Comparison of ENCODE assay signal across 27 mouse cellular contexts in genomic region chr8:54255434-54255833, GRCm38 (mm10).
DNase-seq lines count a peak whose midpoint lies in the region; ATAC-seq and TF ChIP-seq lines count a peak whose summit lies in the region.
"Had no signal": no experiment of that assay in that cellular context is flagged by ENCODE, and none has a peak within 500 bp of the region (broad histone marks: within the 10 kb centered on the region; RNA-seq: fewer than 3 reads in every experiment).

No protein-coding gene starts in this region.

- no peak overlapping the region for H3K27ac ChIP-seq in lung, postnatal 0 days (ENCODE audit: low read length)
- H3K27ac ChIP-seq: embryonic facial prominence, embryonic 13.5 days; embryonic facial prominence, embryonic 15.5 days; forebrain, embryonic 13.5 days; forebrain, embryonic 15.5 days had no signal

- no peak for TF ChIP-seq CTCF in lung, postnatal 0 days (IDR thresholded peaks at IDR 0.05)

- H3K27me3 ChIP-seq in lung, postnatal 0 days (replicated peaks; ENCODE audit: insufficient read depth, low read length): no peaks in the 10 kb centered on the region
- H3K27me3 ChIP-seq: CH12.LX; embryonic facial prominence, embryonic 13.5 days; embryonic facial prominence, embryonic 15.5 days; forebrain, embryonic 13.5 days; forebrain, embryonic 15.5 days; Patski had no signal

- H3K4me3 ChIP-seq in lung, postnatal 0 days (ENCODE audit: low read depth, low read length): no peak overlapping the region
- H3K4me3 ChIP-seq: embryonic facial prominence, embryonic 13.5 days; embryonic facial prominence, embryonic 15.5 days; erythroblast, embryonic 14.5 days; forebrain, embryonic 13.5 days; forebrain, embryonic 15.5 days had no signal

- H3K36me3 ChIP-seq in lung, postnatal 0 days (ENCODE audit: insufficient read depth, low read length): no peaks in the 10 kb centered on the region
- H3K36me3 ChIP-seq: embryonic facial prominence, embryonic 13.5 days; embryonic facial prominence, embryonic 15.5 days; forebrain, embryonic 15.5 days; G1E had no signal

- no peaks in the 10 kb centered on the region for H3K9me3 ChIP-seq in lung, postnatal 0 days (ENCODE audit: low read length)
- H3K9me3 ChIP-seq: embryonic facial prominence, embryonic 13.5 days; embryonic facial prominence, embryonic 15.5 days; forebrain, embryonic 13.5 days; forebrain, embryonic 15.5 days; G1E had no signal

- no peak for TF ChIP-seq EP300 in lung, postnatal 0 days (IDR thresholded peaks at IDR 0.05)

- no peaks in the 10 kb centered on the region for H3K4me1 ChIP-seq in lung, postnatal 0 days (ENCODE audit: insufficient read depth, low read depth, low read length)
- H3K4me1 ChIP-seq: embryonic facial prominence, embryonic 13.5 days; embryonic facial prominence, embryonic 15.5 days; forebrain, embryonic 13.5 days; forebrain, embryonic 15.5 days had no signal

- DNase-seq in 416B (ENCODE audit: low read depth) (peak; percentile 94), MEL-GATA-1-ER (ENCODE audit: extremely low read depth, low read depth) (peak; percentile 54)
- DNase-seq in gastrocnemius, postnatal 25 days: no peak
- DNase-seq in lung, postnatal 0 days (ENCODE audit: low spot score): no peak
- DNase-seq: adrenal gland, adult 8-10 months; adrenal gland, postnatal 14 days; adrenal gland, postnatal 36 days; cerebellum, adult 11-12 months; cerebellum, adult 2 months; cerebellum, adult 9-10 months; cerebellum, postnatal 10 days; cerebellum, postnatal 25 days; embryo, embryonic 11 days; forebrain, postnatal 0 days had no signal

- no peak overlapping the region for H3K9ac ChIP-seq in lung, postnatal 0 days (replicated peaks; ENCODE audit: low read depth)
- H3K9ac ChIP-seq: embryonic facial prominence, embryonic 13.5 days; embryonic facial prominence, embryonic 15.5 days; forebrain, embryonic 13.5 days; forebrain, embryonic 15.5 days; forebrain, postnatal 0 days had no signal

- no peak overlapping the region for H3K4me2 ChIP-seq in lung, postnatal 0 days (replicated peaks; ENCODE audit: low read depth, low read length)
- H3K4me2 ChIP-seq: embryonic facial prominence, embryonic 13.5 days; embryonic facial prominence, embryonic 15.5 days; forebrain, embryonic 13.5 days; forebrain, embryonic 15.5 days had no signal

- ATAC-seq in hematopoietic stem cell, adult 5-6 weeks (replicated peaks in 1 of 2; ENCODE audit: insufficient read depth in 1 of 2, low FRiP score in 2 of 2, low TSS enrichment in 1 of 2, low read depth in 1 of 2, poor library complexity in 2 of 2, severe bottlenecking in 2 of 2): peak; percentile 80 to 90
- ATAC-seq in megakaryocyte-erythroid progenitor cell, adult 5-6 weeks (replicated peaks; ENCODE audit: low FRiP score, low TSS enrichment, poor library complexity, severe bottlenecking): peak; percentile 80
- ATAC-seq in lung, postnatal 0 days: no peak
- ATAC-seq in erythroid progenitor cell, adult 5-6 weeks (replicated peaks; ENCODE audit: low FRiP score, poor library complexity, severe bottlenecking): no peak
- ATAC-seq: activated CD4-positive, CD25-positive, alpha-beta regulatory T cell, adult 4 months; CD4-positive, CD25-positive, alpha-beta regulatory T cell, adult 4 months; forebrain, embryonic 13.5 days; forebrain, embryonic 15.5 days; forebrain, postnatal 0 days; Patski had no signal

Comparison
In these comparisons a context has a peak if more than half of its experiments do, and no peak if none do; other contexts are left out.
1. DNase-seq: peak in 416B (single experiment) and MEL-GATA-1-ER (single experiment); none in gastrocnemius, postnatal 25 days (single experiment) and lung, postnatal 0 days (single experiment).
2. ATAC-seq: peak in hematopoietic stem cell, adult 5-6 weeks (2 of 2) and megakaryocyte-erythroid progenitor cell, adult 5-6 weeks (single experiment); none in lung, postnatal 0 days (single experiment) and erythroid progenitor cell, adult 5-6 weeks (single experiment).